Mouse (Mus musculus) monocyte, adult 5-6 weeks (primary cell): ENCODE data around the gene Capn11. TPM values are rescaled to one million over a fixed set of nuclear protein-coding genes. Genes with fewer than 3 reads are reported as not detected.
"Not testable (repeated sequence)": the region's sequence is repeated elsewhere in the genome, so short reads cannot be mapped to it uniquely, and the experiment has no call there.

Experiments used
- ATAC-seq: fragments of 153-309, 156-312 bp; replicated peaks from 2 replicates; pipeline ENCODE4 v1.8.0; 2017; ENCODE audit warnings: mild to moderate bottlenecking; ENCODE audit not compliant: low TSS enrichment, insufficient number of reproducible peaks, severe bottlenecking, poor library complexity, low FRiP score
- total RNA-seq: library from RNA; stranded (forward); fragments of 200-1000, 200-491, 200-594 nt; gene quantifications from 3 replicates; pipeline ENCODE4 v1.2.3, GENCODE M21; 2017

Gene Capn11
- total RNA-seq, 1 experiment from 2014 or later: not detected

GRCm38 (mm10) chr17:45634033-45634432, 25.1 kb downstream of the Capn11 start:
- ATAC-seq: no peak

- no peak for ATAC-seq
Observed at GRCm38 (mm10) chr17:45631940-45632339, 27.2 kb downstream of the Capn11 start.

GRCm38 (mm10) chr17:45630992-45631391, 28.1 kb downstream of the Capn11 start:
- no peak for ATAC-seq

- no peak for ATAC-seq
Observed at GRCm38 (mm10) chr17:45629861-45630694, 29.0 kb downstream of the Capn11 start.

GRCm38 (mm10) chr17:45628885-45629855, 30.0 kb downstream of the Capn11 start:
- ATAC-seq: no peak

- ATAC-seq: no peak
Observed at GRCm38 (mm10) chr17:45628160-45628559, 31.0 kb downstream of the Capn11 start.

- ATAC-seq: peak; percentile 87
Observed at GRCm38 (mm10) chr17:45626577-45627134, 32.5 kb downstream of the Capn11 start.

- ATAC-seq: not testable (repeated sequence)
Observed at GRCm38 (mm10) chr17:45623425-45623824, 35.7 kb downstream of the Capn11 start.

GRCm38 (mm10) chr17:45619386-45620256, 39.5 kb downstream of the Capn11 start:
- no peak for ATAC-seq

GRCm38 (mm10) chr17:45618941-45619385, 40.2 kb downstream of the Capn11 start:
- ATAC-seq: no peak

GRCm38 (mm10) chr17:45617655-45618054, 41.5 kb downstream of the Capn11 start:
- no peak for ATAC-seq

GRCm38 (mm10) chr17:45616679-45617078, 42.4 kb downstream of the Capn11 start:
- no peak for ATAC-seq

GRCm38 (mm10) chr17:45616046-45616650, 43.0 kb downstream of the Capn11 start:
- ATAC-seq: no peak

GRCm38 (mm10) chr17:45612921-45613320, 46.2 kb downstream of the Capn11 start:
- peak; percentile 95 for ATAC-seq

- ATAC-seq: no peak
Observed at GRCm38 (mm10) chr17:45612008-45612407, 47.1 kb downstream of the Capn11 start.

- no peak for ATAC-seq
Observed at GRCm38 (mm10) chr17:45610144-45610866, 48.8 kb downstream of the Capn11 start.

GRCm38 (mm10) chr17:45608396-45608795, 50.7 kb downstream of the Capn11 start:
- ATAC-seq: no peak; the same call in 1 of the 2 replicates
